Mouse (Mus musculus) cerebellum, adult 8-10 months (tissue): Measurements from ENCODE around the gene Slc39a7.
"Not testable (repeated sequence)": the region's sequence is repeated elsewhere in the genome, so short reads cannot be mapped to it uniquely, and the experiment has no call there.

Source experiments
- DNase-seq: peaks from one replicate; pipeline ENCODE4 v3.0.0; 2022

Slc39a7 gene

DNA sequence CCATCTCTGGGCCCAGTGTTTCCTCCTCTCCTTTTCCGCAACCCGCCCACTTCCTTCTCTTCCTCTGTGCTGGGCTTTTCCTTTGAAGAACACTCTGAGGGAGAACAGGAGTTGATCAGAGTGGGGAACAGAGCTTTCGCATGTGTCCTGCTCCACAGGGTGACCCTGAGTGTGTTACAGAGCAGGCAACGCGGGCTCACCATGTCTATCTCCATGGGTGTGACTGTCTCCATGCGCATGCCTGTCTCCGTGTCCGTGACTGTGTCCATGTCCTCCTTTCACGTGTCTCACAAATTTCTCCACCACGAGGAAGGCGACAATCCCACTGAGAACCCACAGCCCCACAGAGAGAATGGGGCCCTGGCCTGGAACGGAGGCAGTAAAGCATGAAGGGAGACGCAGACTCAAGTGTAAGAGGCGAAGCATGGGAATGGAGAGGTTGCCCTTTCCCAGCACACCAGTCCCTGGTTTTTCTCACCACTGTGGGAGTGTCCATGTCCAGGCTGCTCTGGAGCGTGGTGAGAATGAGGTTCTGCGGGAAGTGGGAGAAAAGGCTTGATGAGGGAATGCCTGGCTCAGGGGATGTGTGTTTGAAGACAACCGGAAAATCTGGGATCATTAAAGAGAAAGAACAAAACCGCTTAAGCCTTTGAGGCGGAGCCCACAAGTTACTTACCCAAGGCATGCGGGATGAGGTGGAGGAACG, 1.4 kb downstream of the Slc39a7 start:
- DNase-seq, result peak; percentile 27

GRCm38 (mm10) chr17:34029150-34029889, 2.2 kb downstream of the Slc39a7 start:
- DNase-seq, result peak; percentile 27

- peak; percentile 25 for DNase-seq
Observed at GRCm38 (mm10) chr17:34028501-34029149, 2.9 kb downstream of the Slc39a7 start.

GRCm38 (mm10) chr17:34027656-34028223, 3.7 kb downstream of the Slc39a7 start, which contains the start of gene H2-Ke6:
TSS of gene H2-Ke6 (minus strand) at chr17:34028060.
- DNase-seq, result peak; percentile 87

- DNase-seq, result peak; percentile 50
Observed at GRCm38 (mm10) chr17:34026917-34027655, 4.4 kb downstream of the Slc39a7 start.

DNA sequence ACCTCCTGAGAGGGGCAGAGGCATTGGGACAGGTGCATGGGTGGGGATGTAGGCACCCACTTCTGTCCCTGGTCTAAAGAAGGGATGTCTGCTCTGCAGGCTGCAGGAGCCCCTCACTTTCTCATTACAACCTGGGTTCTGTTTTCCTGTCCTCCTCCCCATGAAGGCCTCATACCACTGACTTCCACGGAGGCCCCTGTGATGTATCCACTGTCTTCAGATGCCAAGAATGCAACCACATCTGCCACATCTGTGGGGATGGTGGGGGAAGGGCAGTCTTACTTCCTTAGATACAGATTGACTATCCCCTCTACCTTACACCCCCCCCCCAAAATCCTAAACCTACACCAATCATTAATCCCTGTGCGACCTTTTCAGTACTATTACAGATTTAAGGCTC, 5.3 kb downstream of the Slc39a7 start:
- DNase-seq, result no peak

GRCm38 (mm10) chr17:34025756-34026151, 5.7 kb downstream of the Slc39a7 start:
- DNase-seq, result peak; percentile 32

GRCm38 (mm10) chr17:34024861-34025755, 6.4 kb downstream of the Slc39a7 start:
- DNase-seq, result peak; percentile 35

DNA sequence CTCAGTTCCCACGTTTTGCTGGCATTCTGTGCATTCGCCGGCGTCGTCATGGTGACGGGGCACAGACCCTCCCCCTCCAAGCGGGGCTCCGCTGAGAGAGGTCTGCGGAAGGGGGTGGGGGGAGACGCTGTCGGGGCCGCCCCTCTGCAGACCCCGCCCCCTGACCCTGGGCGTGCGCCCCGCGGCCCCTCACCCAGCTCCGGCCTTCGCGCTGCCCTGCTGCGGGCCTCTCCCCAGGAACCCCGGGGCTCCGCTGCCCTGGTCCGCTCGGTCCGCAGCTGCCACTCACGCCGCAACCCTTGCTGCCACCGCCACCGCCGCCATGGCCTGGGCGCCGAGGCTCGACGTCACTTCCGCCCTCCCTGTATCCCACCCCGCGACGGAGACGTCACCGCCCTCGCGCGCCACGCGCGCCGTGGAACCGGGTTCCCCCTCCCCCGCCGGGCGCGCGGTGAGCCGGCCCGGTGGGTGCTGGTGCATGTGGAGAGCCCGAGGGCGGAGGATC, 7.1 kb downstream of the Slc39a7 start, which contains the start of gene Ring1:
Gene Ring1 (minus strand): TSS at position 364 of the 505 bp plus-strand sequence.
- peak; percentile 87 for DNase-seq

- peak; percentile 7 for DNase-seq
Observed at GRCm38 (mm10) chr17:34023678-34024077, 7.8 kb downstream of the Slc39a7 start.

GRCm38 (mm10) chr17:34022987-34023386, 8.5 kb downstream of the Slc39a7 start:
- peak; percentile 15 for DNase-seq

DNA sequence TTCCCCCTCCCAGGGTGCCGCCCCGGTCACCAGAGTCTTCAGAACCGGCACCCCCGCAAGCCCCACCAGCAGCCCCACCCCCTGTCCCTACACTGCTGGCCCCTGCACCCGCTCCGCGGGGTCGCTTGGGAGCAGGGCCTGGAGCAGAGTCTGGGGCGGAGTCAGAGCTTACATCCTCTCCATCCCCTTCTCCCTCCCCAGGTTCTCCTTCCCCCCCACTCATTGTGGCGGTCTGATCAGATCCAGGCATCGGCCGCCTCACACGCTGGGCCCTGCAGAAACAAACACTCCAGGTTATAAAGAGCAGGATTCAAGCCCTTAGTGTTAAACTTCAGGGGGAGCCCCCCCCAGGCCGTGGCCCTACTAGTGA, 9.1 kb downstream of the Slc39a7 start:
- peak; percentile 18 for DNase-seq

- peak; percentile 11 for DNase-seq
Observed at GRCm38 (mm10) chr17:34021539-34022413, 9.7 kb downstream of the Slc39a7 start.

- DNase-seq, result no peak
Observed at GRCm38 (mm10) chr17:34013436-34013835, 18.0 kb downstream of the Slc39a7 start.

DNA sequence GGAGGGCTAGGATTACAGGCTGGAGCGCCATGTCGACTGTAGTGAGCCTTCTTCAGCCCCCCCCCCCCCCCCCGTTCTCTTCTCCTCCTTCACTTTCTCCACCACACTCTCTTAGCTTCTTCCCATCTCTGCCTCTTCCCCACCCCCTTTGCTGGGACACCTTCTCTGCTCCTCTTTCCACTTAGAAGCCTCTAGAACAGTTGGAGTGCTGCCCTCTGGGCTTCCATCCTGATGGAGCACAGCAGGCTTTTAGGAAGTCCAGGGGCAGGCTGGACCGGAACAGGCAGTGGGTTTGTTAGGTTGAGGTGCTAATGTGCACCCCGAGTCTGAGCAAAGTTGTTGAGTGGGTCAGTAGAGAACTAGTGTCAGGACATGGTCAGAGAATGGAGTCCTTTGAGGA, 21.3 kb downstream of the Slc39a7 start:
- no peak for DNase-seq

GRCm38 (mm10) chr17:34006570-34006969, 24.9 kb downstream of the Slc39a7 start:
- no peak for DNase-seq

GRCm38 (mm10) chr17:34003426-34003825, 28.1 kb downstream of the Slc39a7 start:
- peak; percentile 19 for DNase-seq

- DNase-seq, result not testable (repeated sequence)
Observed at GRCm38 (mm10) chr17:34000796-34001195, 30.7 kb downstream of the Slc39a7 start.

DNA sequence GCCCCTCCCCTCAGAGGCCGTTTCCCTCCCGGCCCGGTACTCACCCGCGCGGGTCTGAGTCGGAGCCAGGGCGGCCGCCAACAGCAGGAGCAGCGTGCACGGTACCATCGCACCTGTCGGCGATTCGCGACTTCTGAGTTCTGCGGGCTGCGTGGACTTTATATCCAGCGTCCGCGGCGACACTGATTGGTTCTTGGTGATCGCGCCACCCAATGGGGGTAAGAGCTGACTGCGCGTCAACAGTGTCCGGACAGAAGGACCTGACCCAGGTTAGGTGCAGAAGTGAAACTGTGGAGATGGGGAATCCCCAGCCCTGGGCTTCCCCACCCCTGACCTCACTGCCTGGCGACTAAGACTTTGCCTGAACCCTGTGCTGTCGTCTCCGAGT, 31.3 kb downstream of the Slc39a7 start, which contains the start of gene H2-K1:
Gene H2-K1 (minus strand): TSS at position 198 of the 388 bp plus-strand sequence.
- DNase-seq, result peak; percentile 60
